Mouse (Mus musculus) CD8-positive naive resting alpha-beta T cell, adult 2 months (primary cell): ENCODE data around the gene Kcnh6.

Experiments used
- DNase-seq, 2 experiments: peaks; one replicate each; pipeline ENCODE4 v3.0.0; 2022; ENCODE audit warnings: low read depth in 2 of 2, low spot score in 2 of 2

Gene Kcnh6

DNA sequence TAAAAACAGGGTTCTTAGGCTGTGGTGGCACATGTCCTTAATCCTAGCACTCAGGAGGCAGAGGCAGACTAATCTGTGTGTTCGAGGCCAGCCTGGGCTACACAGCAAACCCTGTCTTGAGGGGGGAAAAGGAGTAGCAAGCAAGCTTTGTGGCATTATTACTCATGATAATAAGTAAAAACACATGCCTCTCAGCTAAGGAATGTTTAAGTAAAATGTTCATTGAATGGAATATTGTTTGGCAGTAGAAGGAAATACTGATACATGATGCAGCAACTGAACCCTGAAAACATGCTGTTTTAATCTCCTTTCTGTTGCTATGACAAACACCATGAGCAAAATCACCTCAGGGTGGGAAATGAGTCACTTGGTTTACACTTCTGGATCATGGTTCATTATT lies 53.4 kb downstream of the Kcnh6 start:
- DNase-seq: no peak

DNA sequence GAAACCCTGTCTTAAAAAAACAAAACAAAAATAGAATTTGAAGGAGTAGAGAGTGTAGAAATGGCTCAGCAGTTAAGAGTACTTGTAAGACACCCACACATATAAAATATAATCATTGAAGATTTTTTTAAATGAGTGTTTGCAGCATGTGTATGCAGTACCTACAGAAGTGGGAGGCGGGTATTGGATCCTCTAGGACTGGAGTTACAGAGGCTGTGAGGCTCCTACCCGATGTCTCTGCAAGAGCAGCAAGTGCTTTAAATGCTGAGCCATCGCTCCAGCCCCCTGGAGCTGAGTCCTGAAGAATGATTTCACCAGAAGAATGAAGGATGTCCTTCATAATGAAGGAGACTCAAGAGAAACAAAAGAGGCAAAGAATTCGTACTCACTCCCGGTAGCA lies 55.8 kb downstream of the Kcnh6 start:
- DNase-seq: no peak

DNA sequence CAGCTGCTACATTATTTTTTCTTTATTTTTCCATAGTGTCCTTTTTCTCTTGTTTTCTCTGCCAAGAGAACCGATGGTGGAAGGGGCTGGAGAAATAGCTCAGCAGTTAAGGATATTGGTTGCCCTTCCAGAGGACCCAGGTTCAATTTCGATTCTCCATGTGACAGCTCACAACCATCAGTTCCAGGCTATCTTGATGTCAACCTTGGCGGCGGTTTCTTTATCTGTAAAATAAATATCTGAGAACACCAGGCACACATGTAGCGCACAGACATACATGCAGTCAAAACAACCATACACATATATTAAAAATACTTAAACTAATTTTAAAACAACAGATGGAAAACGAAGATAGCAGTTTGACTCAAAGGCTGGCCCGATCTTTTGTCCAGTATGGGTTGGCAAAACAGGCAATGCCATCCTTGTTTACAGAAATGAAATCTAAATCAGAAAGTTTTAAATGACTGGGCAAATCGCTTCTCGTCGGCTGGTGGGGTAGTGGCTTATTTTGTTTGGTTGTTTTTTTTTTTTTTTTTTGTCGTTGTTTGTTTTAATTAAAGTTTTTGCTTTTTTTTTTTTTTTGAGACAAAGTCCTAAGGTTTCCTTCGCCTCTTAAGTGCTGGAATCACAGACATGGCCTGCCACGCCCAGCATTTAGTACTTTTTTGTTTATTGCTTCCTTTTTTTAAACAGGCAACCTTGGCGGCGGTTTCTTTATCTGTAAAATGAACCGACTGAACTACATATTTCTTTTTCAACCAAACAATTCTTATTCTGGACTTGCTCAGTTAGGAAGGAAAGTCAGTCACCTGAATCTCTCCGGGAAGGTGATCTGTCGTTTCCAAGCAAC lies 57.4 kb downstream of the Kcnh6 start:
- no peak for DNase-seq

DNA sequence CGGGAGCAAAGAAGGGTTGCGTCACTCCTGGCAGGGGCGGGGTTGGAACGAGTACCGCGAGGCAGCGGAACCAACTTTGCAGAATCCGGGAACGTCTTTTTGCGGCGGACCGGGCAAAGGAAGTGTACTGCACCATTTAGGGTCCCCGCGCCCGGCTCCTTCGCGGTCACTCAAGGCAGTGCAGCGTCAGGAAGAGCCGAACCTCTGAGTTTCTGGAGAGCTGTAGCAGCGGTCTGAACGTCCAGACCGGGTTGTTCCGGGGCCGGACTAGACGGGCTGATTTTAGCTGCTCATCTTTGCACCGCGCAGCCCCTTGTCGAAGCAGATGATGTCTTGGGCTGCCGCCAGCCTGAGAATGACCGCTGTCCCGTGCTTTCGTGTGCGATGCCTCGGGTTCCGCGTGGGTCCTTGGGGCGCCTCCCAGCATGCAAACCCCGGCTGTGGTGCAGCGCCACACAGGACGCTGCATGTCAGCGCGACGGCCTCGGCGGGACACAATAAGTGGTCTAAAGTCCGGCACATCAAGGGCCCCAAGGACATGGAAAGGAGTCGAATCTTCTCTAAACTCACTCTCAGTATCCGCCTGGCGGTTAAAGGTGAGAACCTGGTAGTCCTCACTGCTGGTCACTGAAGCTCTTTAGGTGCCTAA lies 58.1 kb downstream of the Kcnh6 start, which contains the start of gene Taco1:
Taco1 (plus strand) TSS at position 139 of the 649 bp plus-strand sequence.
- DNase-seq: peak; percentile 87 to 91

GRCm38 (mm10) chr11:106066616-106067015 lies 58.7 kb downstream of the Kcnh6 start:
- DNase-seq: peak in 1 of 2 experiments; percentile 35

DNA sequence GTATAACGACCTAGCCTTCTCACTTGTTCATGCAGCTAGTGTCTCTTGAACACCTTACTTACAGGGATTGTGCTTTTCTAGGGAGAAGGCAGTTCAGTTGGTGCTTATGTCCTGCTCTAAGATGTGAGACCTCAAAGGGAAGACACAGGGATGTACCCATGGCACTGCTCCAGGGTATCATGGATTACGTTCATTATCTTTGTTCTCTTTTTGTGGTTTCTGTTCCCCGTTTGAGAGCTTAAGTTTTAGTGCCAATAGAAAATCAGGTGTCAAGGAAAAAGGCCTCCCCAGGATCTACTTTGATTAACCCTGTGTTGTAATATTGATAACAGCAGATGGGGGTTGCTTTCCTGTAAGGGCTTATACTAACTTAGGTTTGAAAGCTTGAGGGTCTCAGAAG lies 65.8 kb downstream of the Kcnh6 start:
- DNase-seq: no peak

DNA sequence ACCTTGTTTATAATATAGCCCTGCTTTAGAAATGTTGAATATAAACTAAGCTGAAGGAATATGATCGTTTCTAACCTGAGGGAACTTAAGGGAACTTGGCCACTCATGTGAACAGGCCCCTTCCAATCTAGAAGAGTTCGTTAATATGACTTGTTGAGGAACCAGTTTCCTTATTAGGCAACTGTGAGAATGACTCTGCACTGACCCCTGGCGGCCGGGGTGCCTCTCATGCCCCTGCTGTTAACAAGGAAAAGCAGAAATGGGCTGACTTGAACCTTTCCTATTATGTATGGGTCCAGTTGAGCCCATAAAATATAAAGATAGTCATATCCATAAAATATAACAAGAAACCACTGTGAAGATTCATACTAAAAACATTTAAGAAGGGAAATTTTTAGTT lies 68.4 kb downstream of the Kcnh6 start:
- DNase-seq: peak; percentile 68 to 81
